Mouse (Mus musculus) hindbrain, embryonic 15.5 days (tissue): Measurements from ENCODE around the gene Gm28374. TPM values are rescaled to one million over a fixed set of nuclear protein-coding genes. Genes with fewer than 3 reads are reported as not detected.
A peak's percentile ranks its signal among the peaks of the same experiment; 100 is the strongest.

ENCODE experiments used
- ATAC-seq: fragments of 200-750 bp; cut with Nextera tagmentation; 2 replicates; pipeline ENCODE4 v1.8.0; 2017; ENCODE audit warnings: low read depth, moderate number of reproducible peaks, moderate TSS enrichment; ENCODE audit not compliant: low FRiP score
- H3K27ac ChIP-seq: fragments of 300-500 bp; sonication (generic); replicated peaks from 2 replicates; pipeline ENCODE4 v1.5.1; 2015; ENCODE audit warnings: mild to moderate bottlenecking, inconsistent platforms
- H3K27me3 ChIP-seq: fragments of 300-500 bp; sonication (generic); 2 replicates; pipeline ENCODE4 v1.6.1; 2015; ENCODE audit warnings: control low read depth, inconsistent platforms
- H3K36me3 ChIP-seq: fragments of 300-500 bp; sonication (generic); 2 replicates; pipeline ENCODE4 v1.6.1; 2015; ENCODE audit warnings: control low read depth, inconsistent platforms
- H3K4me1 ChIP-seq: fragments of 300-500 bp; sonication (generic); replicated peaks from 2 replicates; pipeline ENCODE4 v1.6.1; 2015; ENCODE audit warnings: control low read depth, inconsistent platforms
- H3K4me2 ChIP-seq: fragments of 300-500 bp; sonication (generic); 2 replicates; pipeline ENCODE4 v1.6.1; 2015; ENCODE audit warnings: moderate library complexity, mild to moderate bottlenecking, inconsistent platforms
- H3K4me3 ChIP-seq: fragments of 300-500 bp; sonication (generic); 2 replicates; pipeline ENCODE4 v1.5.1; 2015; ENCODE audit warnings: mild to moderate bottlenecking, inconsistent platforms
- H3K9ac ChIP-seq: fragments of 300-500 bp; sonication (generic); 2 replicates; pipeline ENCODE4 v1.6.1; 2015; ENCODE audit warnings: inconsistent platforms
- H3K9me3 ChIP-seq: fragments of 300-500 bp; sonication (generic); 2 replicates; pipeline ENCODE4 v1.6.1; 2016; ENCODE audit warnings: control low read depth, inconsistent platforms
- WGBS: fragments of 180-500 bp; shearing (Covaris S2); methylation state at CpG from one replicate; pipeline ENCODE4 v1.1.7; 2015; 5-methylcytosine and 5-hydroxymethylcytosine counted together
- microRNA-seq: library from miRNA; unstranded; fragments of <30 nt; microRNA quantifications from one replicate; pipeline ENCODE4, GENCODE M21; 2016
- polyA plus RNA-seq: library from polyadenylated mRNA; unstranded; fragments of >200 nt; fragmentation: Nextera tagmentation; extraction: Ambion mirVana; gene quantifications from 2 replicates; pipeline ENCODE4 v1.2.1, GENCODE M21; 2015

Gene Gm28374
- polyA plus RNA-seq, 1 experiment from 2014 or later, result 1.4 TPM

GRCm38 (mm10) chr19:6028991-6029390, 53.1 kb downstream of the Gm28374 start:
- ATAC-seq, result no peak
- H3K9ac ChIP-seq, result no peak overlapping the region
- no peak overlapping the region for H3K27ac ChIP-seq
- no peaks in the 10 kb centered on the region for H3K9me3 ChIP-seq
- no peak overlapping the region for H3K4me3 ChIP-seq
- no peak overlapping the region for H3K4me2 ChIP-seq
- no peaks in the 10 kb centered on the region for H3K27me3 ChIP-seq
- 88% methylated on average over 6 of the region's 6 CpGs for WGBS
- H3K36me3 ChIP-seq, result no peaks in the 10 kb centered on the region
- no peaks in the 10 kb centered on the region for H3K4me1 ChIP-seq

Small RNAs within 50 kb of the gene (microRNA-seq; reads per million reads assigned to microRNA genes)
- 3.1 reads per million, percentile 13 among the genes with 10 or more reads in this experiment for gene Mir6988

Other genes starting within 250 kb of the Gm28374 start
- 17.6 and 18.0 TPM in 2 replicates for gene Frmd8, start 207.0 kb downstream of the Gm28374 start, polyA plus RNA-seq
- gene Slc25a45, start 204.4 kb downstream of the Gm28374 start, polyA plus RNA-seq, result 2.6 TPM in 2 replicates
- 10.7 and 11.7 TPM in 2 replicates for gene Tigd3, start 188.1 kb downstream of the Gm28374 start, polyA plus RNA-seq
- 111 and 113 TPM in 2 replicates for gene Dpf2, start 169.2 kb downstream of the Gm28374 start, polyA plus RNA-seq
- 19.0 and 20.3 TPM in 2 replicates for gene Cdc42ep2, start 157.4 kb downstream of the Gm28374 start, polyA plus RNA-seq
- 26.7 and 28.1 TPM in 2 replicates for gene Pola2, start 118.1 kb downstream of the Gm28374 start, polyA plus RNA-seq
- not detected in 2 replicates for gene Slc22a20, start 96.1 kb downstream of the Gm28374 start, polyA plus RNA-seq
- gene Capn1, start 66.4 kb downstream of the Gm28374 start, polyA plus RNA-seq, result 4.8 and 5.8 TPM in 2 replicates
- 32.9 and 39.8 TPM in 2 replicates for gene Syvn1, start 35.7 kb downstream of the Gm28374 start, polyA plus RNA-seq
- gene Mrpl49, start 24.5 kb downstream of the Gm28374 start, polyA plus RNA-seq, result 62.3 and 64.4 TPM in 2 replicates
- gene Fau, start 24.4 kb downstream of the Gm28374 start, polyA plus RNA-seq, result 503 and 507 TPM in 2 replicates
- 33.0 and 34.8 TPM in 2 replicates for gene Znhit2, start 21.1 kb downstream of the Gm28374 start, polyA plus RNA-seq
- 58.6 and 60.1 TPM in 2 replicates for gene Tm7sf2, start 13.9 kb downstream of the Gm28374 start, polyA plus RNA-seq
- gene Vps51, start 5.0 kb downstream of the Gm28374 start, polyA plus RNA-seq, result 84.8 and 94.0 TPM in 2 replicates
- gene Tmem262, start 2.2 kb downstream of the Gm28374 start, polyA plus RNA-seq, result not detected in 2 replicates
- 79.3 and 82.0 TPM in 2 replicates for gene Zfpl1, start 2.7 kb upstream of the Gm28374 start, polyA plus RNA-seq
- 8.4 and 9.6 TPM in 2 replicates for gene Cdca5, start 2.7 kb upstream of the Gm28374 start, polyA plus RNA-seq
- not detected in 2 replicates for gene AC131692.1, start 12.2 kb upstream of the Gm28374 start, polyA plus RNA-seq
- 0.54 and 0.60 TPM in 2 replicates for gene Naaladl1, start 23.5 kb upstream of the Gm28374 start, polyA plus RNA-seq
- 50.2 and 57.5 TPM in 2 replicates for gene Sac3d1, start 36.4 kb upstream of the Gm28374 start, polyA plus RNA-seq
- 61.7 and 65.4 TPM in 2 replicates for gene Snx15, start 46.0 kb upstream of the Gm28374 start, polyA plus RNA-seq
- not detected in 2 replicates for gene Batf2, start 58.7 kb upstream of the Gm28374 start, polyA plus RNA-seq
- 141 and 147 TPM in 2 replicates for gene Arl2, start 59.3 kb upstream of the Gm28374 start, polyA plus RNA-seq
- not detected in 2 replicates for gene Majin, start 102.1 kb upstream of the Gm28374 start, polyA plus RNA-seq
- 0.56 TPM in 1 of 2 replicates, not detected in the other for gene Gpha2, start 144.1 kb upstream of the Gm28374 start, polyA plus RNA-seq
- 134 and 162 TPM in 2 replicates for gene Ppp2r5b, start 153.6 kb upstream of the Gm28374 start, polyA plus RNA-seq
- 13.3 and 16.1 TPM in 2 replicates for gene Atg2a, start 159.4 kb upstream of the Gm28374 start, polyA plus RNA-seq
- 92.5 and 103 TPM in 2 replicates for gene Ehd1, start 194.5 kb upstream of the Gm28374 start, polyA plus RNA-seq
- 0.36 and 0.38 TPM in 2 replicates for gene Cdc42bpg, start 224.2 kb upstream of the Gm28374 start, polyA plus RNA-seq